27 mouse cellular contexts compared by ENCODE assay signal in genomic region chr5:28110881-28111280, GRCm38 (mm10). TPM values are rescaled to one million over a fixed set of nuclear protein-coding genes. Genes with fewer than 3 reads are reported as not detected.
"Had no signal": no experiment of that assay in that cellular context is flagged by ENCODE, and none has a peak within 500 bp of the region (broad histone marks: within the 10 kb centered on the region; RNA-seq: fewer than 3 reads in every experiment).

No protein-coding gene starts in this region.

- H3K9ac ChIP-seq: hindbrain, embryonic 12.5 days; hindbrain, embryonic 14.5 days; intestine, embryonic 15.5 days; limb, embryonic 12.5 days; liver, embryonic 13.5 days had no signal

- ATAC-seq: hindbrain, embryonic 16.5 days; inflammation-experienced regulatory T-cells, adult 6 months; intestine, embryonic 15.5 days; intestine, postnatal 0 days had no signal

- H3K27me3 ChIP-seq: limb, embryonic 12.5 days had no signal

- H3K4me2 ChIP-seq: heart, embryonic 11.5 days; hindbrain, embryonic 12.5 days; hindbrain, embryonic 14.5 days; intestine, embryonic 15.5 days; limb, embryonic 12.5 days; liver, embryonic 11.5 days; liver, embryonic 13.5 days had no signal

- H3K27ac ChIP-seq: gastrocnemius, adult 2 months; heart, adult 2 months; hindbrain, embryonic 10.5 days; hindbrain, embryonic 12.5 days; hindbrain, embryonic 14.5 days; intestine, embryonic 15.5 days; layer of hippocampus, adult 2 months; left cerebral cortex, adult 2 months; limb, embryonic 10.5 days; limb, embryonic 12.5 days; liver, embryonic 13.5 days had no signal

- DNase-seq: gastrocnemius, adult 2 months; gastrocnemius, postnatal 10 days; gastrocnemius, postnatal 25 days; heart, adult 2 months; heart, postnatal 10 days; heart, postnatal 4 days; kidney, adult 18-20 months; kidney, adult 8-10 months; kidney, postnatal 10 days; kidney, postnatal 4 days; liver; liver, embryonic 13.5 days had no signal

- H3K4me1 ChIP-seq: hindbrain, embryonic 12.5 days; intestine, embryonic 15.5 days; limb, embryonic 10.5 days; limb, embryonic 12.5 days; liver, embryonic 13.5 days had no signal

- H3K36me3 ChIP-seq: hindbrain, embryonic 10.5 days; hindbrain, embryonic 12.5 days; intestine, embryonic 15.5 days; limb, embryonic 10.5 days; limb, embryonic 12.5 days; liver, embryonic 13.5 days had no signal

- H3K4me3 ChIP-seq: gastrocnemius, adult 2 months; heart, adult 2 months; hindbrain, embryonic 10.5 days; hindbrain, embryonic 12.5 days; intestine, embryonic 15.5 days; layer of hippocampus, adult 2 months; left cerebral cortex, adult 2 months; limb, embryonic 10.5 days; limb, embryonic 12.5 days; liver, embryonic 13.5 days had no signal

- H3K9me3 ChIP-seq: hindbrain, embryonic 10.5 days; hindbrain, embryonic 12.5 days; intestine, embryonic 15.5 days; limb, embryonic 10.5 days; liver, embryonic 13.5 days had no signal

RNA-seq across cellular contexts. Expression of gene En2, which starts 54.6 kb away (rescaled TPM):
- polyA plus RNA-seq: heart, adult 2 months; heart, embryonic 11.5 days; heart, embryonic 14.5 days; heart, embryonic 16.5 days; inflammation-experienced regulatory T-cells, adult 6 months; intestine, embryonic 15.5 days; intestine, postnatal 0 days; limb, embryonic 10.5 days; limb, embryonic 12.5 days; liver, embryonic 11.5 days; liver, embryonic 13.5 days had no signal
